Mouse (Mus musculus): ENCODE measurements around the gene Itga9. TPM values are rescaled to one million over a fixed set of nuclear protein-coding genes. Genes with fewer than 3 reads are reported as not detected.

The Itga9 gene
- total and polyA plus RNA-seq, 2 experiments from 2014 or later = 0.99 to 3.3 TPM

DNA sequence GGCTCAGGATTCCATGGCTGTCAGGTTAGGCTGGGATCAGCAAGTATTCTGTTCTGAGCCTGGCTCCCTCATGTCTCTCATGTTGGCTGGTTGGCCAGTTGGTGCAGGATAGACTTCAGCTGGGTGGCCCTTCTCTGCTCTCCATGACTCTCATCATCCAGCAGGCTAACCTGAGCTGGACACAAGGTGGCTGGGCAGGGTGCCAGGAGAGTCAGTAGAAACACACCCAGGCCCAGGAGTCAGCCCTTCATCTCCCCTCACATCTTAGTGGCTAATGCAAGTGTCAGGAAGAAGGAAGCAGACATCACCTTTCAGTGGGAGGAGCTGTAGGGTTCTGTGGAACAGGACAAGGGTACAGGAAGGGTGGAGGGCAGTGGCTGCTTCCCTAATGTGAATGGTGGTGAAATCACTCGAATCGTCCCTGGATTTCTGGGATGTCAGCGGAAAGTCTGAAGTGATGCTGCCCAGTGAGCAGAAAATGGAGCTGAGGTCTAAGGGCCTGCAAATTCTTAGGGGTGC is 12.3 kb downstream of the Itga9 start:
- Histone ChIP-seq H3K9me3 (ENCODE audit: low read length) (no peaks in the 10 kb centered on the region), H3K4me1 (ENCODE audit: insufficient read depth) (no peaks in the 10 kb centered on the region), H3K27ac (ENCODE audit: low read depth, low read length) (no peak overlapping the region), H3K4me3 (ENCODE audit: low read depth, low read length) (no peak overlapping the region), H3K27me3 (ENCODE audit: insufficient read depth, low read length) (no peaks in the 10 kb centered on the region), H3K4me2 (ENCODE audit: low read depth) (no peak overlapping the region), H3K36me3 (ENCODE audit: insufficient read depth) (no peaks in the 10 kb centered on the region), H3K9ac (no peak overlapping the region)
- ATAC-seq (no peak), DNase-seq (no peak)
- WGBS = 97% methylated on average over 3 of the region's 3 CpGs
- no peak for TF ChIP-seq CTCF (IDR thresholded peaks at IDR 0.05; ENCODE audit: low read depth)

GRCm38 (mm10) chr9:118620807-118621206 is 14.3 kb downstream of the Itga9 start:
- Histone ChIP-seq H3K9ac (no peak overlapping the region), H3K4me3 (ENCODE audit: low read depth, low read length) (no peak overlapping the region), H3K4me2 (ENCODE audit: low read depth) (no peak overlapping the region), H3K9me3 (ENCODE audit: low read length) (no peaks in the 10 kb centered on the region), H3K4me1 (ENCODE audit: insufficient read depth) (no peaks in the 10 kb centered on the region), H3K36me3 (ENCODE audit: insufficient read depth) (no peaks in the 10 kb centered on the region), H3K27me3 (ENCODE audit: insufficient read depth, low read length) (no peaks in the 10 kb centered on the region), H3K27ac (ENCODE audit: low read depth, low read length) (no peak overlapping the region)
- WGBS = 55% methylated on average over 4 of the region's 4 CpGs
- no peak for TF ChIP-seq CTCF (IDR thresholded peaks at IDR 0.05; ENCODE audit: low read depth)
- ATAC-seq (no peak), DNase-seq (no peak)

GRCm38 (mm10) chr9:118621691-118622090 is 15.2 kb downstream of the Itga9 start:
- Histone ChIP-seq H3K27me3 (ENCODE audit: insufficient read depth, low read length) (no peaks in the 10 kb centered on the region), H3K9ac (no peak overlapping the region), H3K4me2 (ENCODE audit: low read depth) (no peak overlapping the region), H3K4me3 (ENCODE audit: low read depth, low read length) (no peak overlapping the region), H3K9me3 (ENCODE audit: low read length) (no peaks in the 10 kb centered on the region), H3K36me3 (ENCODE audit: insufficient read depth) (no peaks in the 10 kb centered on the region), H3K4me1 (ENCODE audit: insufficient read depth) (no peaks in the 10 kb centered on the region), H3K27ac (ENCODE audit: low read depth, low read length) (no peak overlapping the region)
- WGBS = 87% methylated on average over 6 of the region's 6 CpGs
- DNase-seq (no peak), ATAC-seq (no peak)
- no peak for TF ChIP-seq CTCF (IDR thresholded peaks at IDR 0.05; ENCODE audit: low read depth)

GRCm38 (mm10) chr9:118622376-118623166 is 16.1 kb downstream of the Itga9 start:
- H3K9ac ChIP-seq = no peak overlapping the region
- no peak for TF ChIP-seq CTCF (IDR thresholded peaks at IDR 0.05; ENCODE audit: low read depth)
- H3K27me3 ChIP-seq (ENCODE audit: insufficient read depth, low read length) = no peaks in the 10 kb centered on the region
- H3K4me1 ChIP-seq (ENCODE audit: insufficient read depth) = no peaks in the 10 kb centered on the region
- H3K9me3 ChIP-seq (ENCODE audit: low read length) = no peaks in the 10 kb centered on the region
- no peak overlapping the region for H3K4me2 ChIP-seq (ENCODE audit: low read depth)
- DNase-seq (no peak), ATAC-seq (no peak)
- 71% methylated on average over 18 of the region's 18 CpGs for WGBS
- no peak overlapping the region for H3K4me3 ChIP-seq (ENCODE audit: low read depth, low read length)
- H3K27ac ChIP-seq (ENCODE audit: low read depth, low read length) = no peak overlapping the region
- H3K36me3 ChIP-seq (ENCODE audit: insufficient read depth) = no peaks in the 10 kb centered on the region

DNA sequence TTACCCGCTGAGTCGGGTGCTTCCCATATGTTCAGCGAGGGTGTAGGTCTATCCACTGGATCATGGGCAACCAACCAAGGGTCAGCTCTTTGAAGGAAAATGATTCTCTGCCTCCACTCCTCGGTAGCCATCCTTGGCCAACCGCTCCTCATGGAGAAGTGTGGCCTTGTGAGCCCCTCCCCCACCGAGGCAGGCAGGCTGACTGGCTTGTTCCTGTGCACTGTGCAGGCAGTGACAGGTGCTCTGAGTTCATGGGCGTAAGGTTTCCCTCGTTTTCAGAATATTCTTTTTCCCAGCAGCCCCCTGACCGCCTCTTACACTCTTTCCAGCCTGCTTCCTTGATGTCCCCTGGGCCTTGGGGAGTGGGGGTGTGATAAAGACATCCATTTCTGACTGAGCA is 17.0 kb downstream of the Itga9 start:
- Histone ChIP-seq H3K4me2 (ENCODE audit: low read depth) (no peak overlapping the region), H3K27ac (ENCODE audit: low read depth, low read length) (no peak overlapping the region), H3K9ac (no peak overlapping the region), H3K27me3 (ENCODE audit: insufficient read depth, low read length) (no peaks in the 10 kb centered on the region), H3K4me3 (ENCODE audit: low read depth, low read length) (no peak overlapping the region), H3K4me1 (ENCODE audit: insufficient read depth) (no peaks in the 10 kb centered on the region), H3K36me3 (ENCODE audit: insufficient read depth) (no peaks in the 10 kb centered on the region), H3K9me3 (ENCODE audit: low read length) (no peaks in the 10 kb centered on the region)
- no peak for ATAC-seq
- WGBS = 79% methylated on average over 9 of the region's 9 CpGs
- DNase-seq = no peak
- no peak for TF ChIP-seq CTCF (IDR thresholded peaks at IDR 0.05; ENCODE audit: low read depth)

- no peaks in the 10 kb centered on the region for H3K27me3 ChIP-seq (ENCODE audit: insufficient read depth, low read length)
- no peak overlapping the region for H3K9ac ChIP-seq
- no peak for TF ChIP-seq CTCF (IDR thresholded peaks at IDR 0.05; ENCODE audit: low read depth)
- 37% methylated on average over 7 of the region's 7 CpGs for WGBS
- H3K4me3 ChIP-seq (ENCODE audit: low read depth, low read length) = no peak overlapping the region
- H3K9me3 ChIP-seq (ENCODE audit: low read length) = no peaks in the 10 kb centered on the region
- ATAC-seq (no peak), DNase-seq (no peak)
- H3K4me2 ChIP-seq (ENCODE audit: low read depth) = no peak overlapping the region
- no peak overlapping the region for H3K27ac ChIP-seq (ENCODE audit: low read depth, low read length)
- H3K36me3 ChIP-seq (ENCODE audit: insufficient read depth) = no peaks in the 10 kb centered on the region
- H3K4me1 ChIP-seq (ENCODE audit: insufficient read depth) = no peaks in the 10 kb centered on the region
These were observed 17.7 kb downstream of the Itga9 start for GRCm38 (mm10) chr9:118624146-118624545.

DNA sequence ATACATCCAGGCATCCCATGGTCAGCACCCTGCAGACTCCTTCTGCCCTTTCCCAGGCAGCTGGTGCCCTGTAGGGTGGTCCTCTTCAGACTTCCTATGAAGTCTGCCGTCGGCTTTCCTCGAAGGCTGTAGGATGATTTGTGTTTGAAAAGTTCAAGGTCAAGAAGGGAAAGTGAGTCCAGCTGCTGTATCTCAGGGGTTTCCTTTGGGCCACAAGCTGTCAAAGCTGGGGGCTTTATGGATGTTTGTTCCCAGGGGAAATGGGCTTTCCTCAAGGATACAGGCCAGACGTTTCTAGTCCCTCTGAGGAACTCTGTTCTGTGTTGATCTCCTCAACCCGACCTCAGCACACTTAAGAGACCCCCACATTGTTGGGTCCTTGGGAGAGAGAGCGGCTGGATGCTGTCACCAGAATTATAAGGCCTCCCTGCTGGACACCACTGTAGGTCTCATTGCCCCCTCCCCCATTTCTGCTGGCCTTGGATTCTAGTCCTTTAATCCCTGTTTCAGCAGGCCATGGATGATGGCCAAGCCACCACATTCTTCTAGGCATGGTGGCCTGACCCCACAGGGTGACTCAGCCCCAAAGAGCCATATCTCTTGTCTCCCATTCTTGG is 23.4 kb downstream of the Itga9 start:
- Histone ChIP-seq H3K4me1 (ENCODE audit: insufficient read depth) (no peaks in the 10 kb centered on the region), H3K27ac (ENCODE audit: low read depth, low read length) (no peak overlapping the region), H3K4me2 (ENCODE audit: low read depth) (no peak overlapping the region), H3K36me3 (ENCODE audit: insufficient read depth) (no peaks in the 10 kb centered on the region), H3K9me3 (ENCODE audit: low read length) (no peaks in the 10 kb centered on the region), H3K27me3 (ENCODE audit: insufficient read depth, low read length) (no peaks in the 10 kb centered on the region), H3K4me3 (ENCODE audit: low read depth, low read length) (no peak overlapping the region), H3K9ac (no peak overlapping the region)
- no peak for TF ChIP-seq CTCF (IDR thresholded peaks at IDR 0.05; ENCODE audit: low read depth)
- WGBS = 72% methylated on average over 6 of the region's 6 CpGs
- ATAC-seq (no peak), DNase-seq (no peak)

Measured in forebrain, postnatal 0 days (tissue).